Mouse (Mus musculus): ENCODE data around the gene Fmnl2.

The Fmnl2 gene

DNA sequence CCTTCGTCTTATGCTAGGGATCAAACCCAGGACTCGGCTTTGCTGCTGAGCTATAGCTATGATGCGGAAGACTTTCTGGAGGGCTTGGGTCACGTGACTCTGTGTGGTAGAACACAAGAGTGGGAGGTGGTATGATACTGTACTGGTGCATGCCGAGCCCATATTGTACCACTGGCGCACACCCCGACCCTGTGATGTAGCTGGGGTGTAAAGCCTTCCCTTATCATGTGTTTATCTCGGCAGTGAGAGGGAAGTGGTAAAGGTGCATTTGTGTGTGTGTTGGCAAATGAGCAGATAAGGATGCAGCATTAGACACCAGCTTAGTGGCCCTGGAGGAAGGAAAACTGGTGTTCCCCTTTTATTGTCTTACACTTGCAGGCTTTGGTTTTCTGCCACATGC lies 193.8 kb downstream of the Fmnl2 start:
- DNase-seq: no peak

DNA sequence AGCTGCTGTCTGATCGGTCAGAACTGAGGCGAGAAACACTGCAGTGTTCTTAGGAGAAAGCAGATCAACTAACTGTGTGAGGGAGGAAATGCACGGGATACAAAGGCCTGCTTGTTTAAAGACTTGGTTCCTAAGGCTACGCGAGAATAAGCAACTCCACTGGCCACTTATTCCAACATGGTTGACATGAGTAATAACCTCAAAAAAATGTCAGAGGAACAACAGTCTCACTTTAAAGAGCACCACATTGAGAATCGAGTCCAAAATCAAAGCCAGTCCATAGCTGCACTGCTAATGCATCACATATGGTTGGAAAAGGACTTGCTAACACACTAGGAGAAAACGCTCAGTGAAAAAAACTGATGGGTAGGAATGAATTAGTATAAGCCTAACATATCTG lies 196.1 kb downstream of the Fmnl2 start:
- no peak for DNase-seq

DNA sequence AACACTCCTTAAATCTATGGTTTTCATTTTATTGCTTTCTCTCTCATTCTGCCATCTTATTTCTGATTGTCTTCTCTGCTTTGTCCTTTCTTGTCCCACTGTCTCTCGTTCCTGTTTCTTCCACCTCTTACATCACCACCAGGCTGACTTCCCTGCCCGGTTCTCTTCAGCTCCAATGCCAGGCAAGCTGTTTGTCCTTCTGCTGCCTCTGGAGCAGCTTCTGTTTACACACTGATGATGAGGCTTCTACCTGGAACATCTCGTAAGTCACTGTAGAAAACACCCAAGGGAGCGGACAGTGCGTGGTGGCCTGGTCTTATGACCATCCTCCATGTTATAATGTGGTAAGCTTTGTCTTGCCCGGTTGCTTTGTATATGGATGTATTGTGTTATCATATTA lies 198.9 kb downstream of the Fmnl2 start:
- DNase-seq: no peak

DNA sequence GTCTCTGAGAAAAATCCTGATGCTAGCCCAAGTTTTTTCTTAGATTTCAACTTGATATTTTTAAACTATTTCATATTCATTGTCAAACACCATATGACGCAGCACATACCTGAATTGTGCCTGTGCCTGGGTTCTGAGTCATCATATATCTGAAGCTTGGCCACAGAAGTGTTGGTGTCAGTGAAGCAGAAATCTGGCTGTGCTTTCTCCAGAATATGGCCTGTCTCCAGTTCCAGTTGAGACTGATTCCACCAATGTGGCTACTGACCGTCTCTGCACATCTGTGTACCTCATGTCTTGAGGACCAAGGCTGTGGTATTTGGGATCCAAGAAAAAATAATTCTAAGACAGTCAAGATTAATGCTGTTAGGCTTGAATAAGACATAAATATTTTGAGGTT lies 199.6 kb downstream of the Fmnl2 start:
- DNase-seq: no peak

DNA sequence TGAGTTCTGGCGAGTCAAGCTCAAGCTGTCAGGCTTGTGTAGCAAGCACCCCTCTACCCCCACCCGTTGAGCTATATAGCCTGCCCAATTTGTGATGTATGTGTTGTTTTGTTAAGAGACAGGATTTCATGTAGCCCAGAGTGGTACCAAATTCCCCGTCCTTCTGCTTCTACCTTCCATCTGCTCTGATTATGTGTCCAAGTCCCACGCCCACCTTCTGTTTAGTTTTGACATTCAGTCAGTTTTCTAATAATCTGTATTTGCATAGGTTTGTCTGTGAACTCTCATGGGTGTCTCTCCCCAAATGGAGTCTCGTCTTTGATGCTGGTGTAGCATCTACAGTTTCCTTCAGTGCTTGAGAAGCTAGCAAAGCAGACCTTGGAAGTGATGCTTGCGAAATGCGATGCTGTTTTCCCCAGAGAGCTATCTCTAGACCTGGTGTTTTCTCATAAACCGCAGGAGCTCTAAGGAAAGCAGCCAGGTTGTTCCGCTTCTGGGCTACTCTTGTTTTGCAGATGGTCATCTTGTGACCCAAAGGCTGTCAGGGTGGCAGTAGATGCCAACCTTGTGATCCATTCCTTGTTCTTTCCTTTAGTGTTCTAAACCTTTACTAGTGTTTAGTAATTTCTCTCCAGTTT lies 203.8 kb downstream of the Fmnl2 start:
- DNase-seq: no peak

DNA sequence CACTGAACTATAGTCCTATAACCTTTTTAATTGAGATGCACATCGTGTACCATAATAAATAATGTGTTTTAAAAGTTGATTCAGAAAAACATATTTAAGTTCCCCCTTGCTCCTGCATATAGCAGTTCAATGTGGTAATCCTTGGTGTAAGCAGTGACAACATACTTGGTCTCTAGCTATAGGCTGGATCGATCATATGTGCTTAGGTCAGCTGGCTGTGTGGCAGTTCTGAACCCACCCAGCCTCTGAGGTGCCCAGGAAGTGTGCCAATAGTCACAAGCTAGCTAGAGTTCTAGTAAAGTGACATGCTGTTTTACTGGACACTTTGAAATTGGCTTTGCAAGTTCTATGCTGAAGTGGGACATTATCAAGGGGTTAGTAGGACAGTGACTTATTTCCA lies 209.3 kb downstream of the Fmnl2 start:
- DNase-seq: no peak

DNA sequence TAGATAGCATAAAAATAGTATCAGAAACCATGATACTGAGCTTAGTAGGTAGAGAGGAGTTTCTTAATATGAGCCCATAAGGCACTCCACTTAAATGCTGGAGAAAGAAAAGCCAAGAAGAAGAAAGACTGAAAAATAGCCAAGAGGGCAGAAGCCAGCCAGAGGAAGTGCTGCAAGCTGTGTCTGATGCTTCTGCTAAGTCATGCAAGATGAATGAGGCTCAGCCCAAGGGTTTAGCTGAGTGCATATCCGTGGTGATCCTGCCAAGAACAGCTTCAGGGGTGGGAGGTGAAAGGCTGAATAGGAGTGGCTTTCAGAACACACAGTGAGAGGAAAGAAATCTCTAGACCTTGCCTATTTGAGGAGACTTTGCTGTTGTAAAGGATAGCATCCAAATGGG lies 212.9 kb downstream of the Fmnl2 start:
- peak; percentile 69 for DNase-seq

DNA sequence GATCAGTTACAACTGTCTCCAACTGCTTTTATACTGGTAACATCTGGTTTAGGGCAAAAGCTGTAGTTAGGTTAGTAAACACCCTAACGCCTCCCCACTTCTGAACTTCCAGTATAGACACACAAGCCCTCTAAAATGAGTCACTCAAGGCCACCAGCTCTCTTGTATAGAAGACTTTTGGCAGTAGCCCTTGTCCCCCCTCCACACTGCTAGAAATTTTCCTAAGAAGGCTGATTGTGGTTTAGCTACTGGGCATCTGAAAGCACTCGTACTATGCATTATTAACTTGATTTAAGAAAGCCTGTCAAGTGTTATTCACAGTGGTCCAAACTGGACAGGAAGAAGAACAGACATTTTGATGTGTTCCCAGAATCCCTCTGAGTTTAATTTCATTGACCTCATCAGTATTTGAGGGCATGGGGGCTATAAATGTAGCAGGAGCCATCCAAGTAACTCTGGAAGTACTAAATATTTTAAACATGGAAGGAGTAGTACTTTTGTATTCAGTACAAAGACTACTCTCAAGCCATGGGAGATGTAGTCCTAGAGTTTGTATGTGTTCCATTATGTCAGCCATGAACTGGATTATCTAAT lies 222.1 kb downstream of the Fmnl2 start:
- no peak for DNase-seq

DNA sequence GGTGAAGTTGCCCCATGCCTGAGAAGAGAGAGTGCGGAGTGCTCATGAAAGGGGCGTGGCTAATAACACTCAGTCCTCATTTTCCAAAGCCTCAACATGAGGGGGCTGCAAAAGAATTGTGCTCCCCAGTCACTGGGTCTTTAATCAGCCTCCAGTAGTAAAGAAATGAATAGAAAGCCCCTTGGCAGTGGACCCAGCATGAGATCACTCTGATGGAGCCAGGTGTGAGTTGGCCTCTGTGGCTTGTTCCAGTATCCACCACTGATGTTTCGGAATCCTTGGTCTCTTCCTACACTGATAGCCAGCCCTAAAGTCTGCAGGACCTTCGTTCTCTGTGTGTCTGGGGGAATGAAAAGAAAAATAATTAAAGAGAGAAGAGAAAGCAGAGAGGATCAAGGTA lies 224.4 kb downstream of the Fmnl2 start:
- DNase-seq: no peak

DNA sequence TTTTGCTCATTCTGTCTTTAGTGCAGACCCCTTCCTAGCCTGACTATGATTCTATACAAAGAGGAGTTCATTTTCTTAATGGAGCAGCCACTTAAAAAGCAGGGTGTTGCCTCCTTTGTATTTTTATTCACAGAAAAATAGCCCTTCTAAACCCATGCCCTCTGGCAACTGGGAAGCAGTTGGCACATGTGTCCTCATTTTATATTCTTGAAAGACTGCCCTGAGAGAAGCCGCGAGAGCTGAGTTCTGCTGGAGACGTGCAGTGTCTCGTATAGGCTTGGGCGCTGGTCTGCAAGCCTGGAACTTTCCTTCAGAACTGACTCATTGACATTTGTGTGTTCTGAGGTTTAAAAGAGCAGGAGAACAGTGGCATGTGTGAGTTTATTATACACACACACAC lies 224.8 kb downstream of the Fmnl2 start:
- no peak for DNase-seq

DNA sequence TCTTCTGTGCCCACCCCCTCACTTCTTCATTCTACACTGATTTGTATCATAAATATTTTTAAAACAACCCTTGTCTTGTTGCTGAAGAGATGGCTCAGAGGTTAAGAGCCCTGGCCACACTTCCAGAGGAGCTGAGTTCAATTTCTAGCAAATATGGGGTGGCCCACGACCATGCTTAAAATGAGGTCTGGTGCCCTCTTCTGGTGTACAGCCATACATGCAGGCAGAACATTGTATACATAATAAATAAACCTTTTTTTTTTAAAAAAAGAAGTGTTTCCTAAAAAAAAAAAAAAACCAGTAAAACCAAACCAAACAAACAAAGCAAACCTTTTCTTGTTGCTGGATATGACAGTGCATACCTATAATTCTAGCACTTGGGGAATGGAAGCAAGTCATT lies 225.6 kb downstream of the Fmnl2 start:
- DNase-seq: peak; percentile 29

DNA sequence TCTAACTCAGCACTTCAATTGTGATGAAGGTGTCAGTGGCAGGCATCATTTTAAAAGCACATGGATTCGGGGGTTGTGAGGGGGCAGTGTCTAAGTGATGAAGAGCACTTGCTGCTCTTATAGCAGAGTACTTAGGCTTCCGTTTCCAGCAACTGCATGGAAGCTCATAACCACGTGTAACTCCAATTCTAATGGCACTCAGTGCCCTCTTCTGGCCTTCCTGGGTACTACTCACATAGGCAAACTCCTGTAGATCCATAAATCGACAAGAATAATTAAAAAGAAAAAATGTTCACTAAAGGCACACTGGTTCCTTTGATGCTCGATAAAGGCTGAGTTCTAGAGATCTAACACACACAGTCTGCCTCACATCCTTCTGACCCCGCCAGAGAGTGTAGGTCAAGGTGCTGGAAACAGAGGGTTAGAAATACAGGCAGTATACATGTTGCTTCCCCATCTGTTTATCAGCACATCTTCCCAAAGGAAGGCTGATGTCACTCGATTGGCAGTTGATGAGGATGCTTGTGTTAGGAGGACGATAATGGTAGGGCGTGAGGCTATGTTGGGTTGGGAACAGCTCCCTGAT lies 228.1 kb downstream of the Fmnl2 start:
- DNase-seq: peak; percentile 53

DNA sequence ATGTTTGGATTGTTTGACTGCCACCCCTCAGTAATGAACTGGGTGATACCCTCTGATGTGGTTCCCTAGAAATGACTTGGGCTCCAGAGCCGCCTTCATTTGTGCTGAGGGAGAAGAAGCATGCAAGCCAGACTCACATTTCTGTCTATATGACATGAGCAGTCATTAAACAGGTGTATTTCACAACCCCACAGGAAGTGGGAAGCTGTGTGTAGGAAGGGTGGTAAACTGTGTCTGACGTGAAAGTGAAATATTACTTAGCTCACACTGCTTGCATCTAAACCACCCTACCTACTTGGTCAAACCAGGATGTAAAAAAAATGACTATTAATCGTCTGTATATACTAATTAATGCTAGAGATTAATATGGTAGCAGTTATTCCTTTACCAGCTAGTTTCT lies 231.1 kb downstream of the Fmnl2 start:
- no peak for DNase-seq

DNA sequence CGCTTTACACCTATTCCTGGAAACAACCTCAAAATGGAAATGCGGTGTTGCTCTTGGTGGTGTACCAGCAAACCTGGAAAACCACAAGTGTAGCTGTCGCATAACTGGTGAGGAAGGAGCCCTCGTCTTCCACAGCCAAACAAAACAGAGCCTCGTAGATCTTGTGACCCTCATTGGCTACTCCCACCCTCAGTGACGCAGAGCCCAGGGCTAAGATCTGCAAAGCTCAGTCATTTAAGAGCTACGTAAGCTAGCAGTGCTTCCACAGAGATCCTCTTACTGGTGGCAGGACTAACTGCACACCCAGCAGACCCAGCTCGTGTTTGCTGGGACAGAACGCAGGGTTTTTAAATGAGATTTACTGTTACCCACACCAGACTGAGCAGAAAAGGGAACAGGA lies 237.4 kb downstream of the Fmnl2 start:
- peak; percentile 10 for DNase-seq

DNA sequence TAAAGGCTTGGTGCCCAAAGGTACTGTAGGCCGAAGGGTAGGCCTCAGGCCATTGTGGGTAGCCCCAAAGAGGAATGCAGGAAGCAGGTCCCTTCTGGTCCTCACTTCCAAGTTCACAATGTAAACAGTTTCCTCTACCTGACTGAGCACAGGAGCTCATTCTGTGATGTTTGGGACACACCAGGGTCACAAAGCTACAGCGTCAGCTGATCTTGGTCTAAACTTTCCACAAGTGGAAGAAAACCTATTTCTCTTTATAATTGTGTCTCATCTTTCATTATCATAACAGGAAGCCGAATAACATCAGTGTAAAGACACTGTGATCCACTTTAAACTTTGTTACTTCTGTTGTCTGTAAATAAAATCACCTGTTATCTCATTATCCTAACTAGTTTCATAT lies 237.8 kb downstream of the Fmnl2 start:
- no peak for DNase-seq

DNA sequence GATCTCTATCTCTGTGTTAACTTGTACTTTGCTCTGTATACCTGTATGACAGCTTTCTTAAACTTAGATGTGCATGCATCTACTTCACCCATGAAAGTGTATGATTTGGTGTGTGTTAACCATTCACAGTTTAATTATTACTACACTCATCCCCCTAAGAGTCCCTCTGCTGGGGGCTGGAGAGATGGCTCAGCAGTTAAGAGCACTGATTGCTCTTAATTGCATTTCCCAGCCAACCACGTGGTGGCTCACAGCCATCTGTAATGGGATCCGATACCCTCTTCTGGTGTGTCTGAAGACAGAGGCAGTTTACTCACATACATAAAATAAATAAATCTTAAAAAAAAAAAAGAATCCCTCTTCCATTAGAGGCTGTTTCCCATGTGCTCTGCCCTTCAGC lies 242.4 kb downstream of the Fmnl2 start:
- DNase-seq: no peak

DNA sequence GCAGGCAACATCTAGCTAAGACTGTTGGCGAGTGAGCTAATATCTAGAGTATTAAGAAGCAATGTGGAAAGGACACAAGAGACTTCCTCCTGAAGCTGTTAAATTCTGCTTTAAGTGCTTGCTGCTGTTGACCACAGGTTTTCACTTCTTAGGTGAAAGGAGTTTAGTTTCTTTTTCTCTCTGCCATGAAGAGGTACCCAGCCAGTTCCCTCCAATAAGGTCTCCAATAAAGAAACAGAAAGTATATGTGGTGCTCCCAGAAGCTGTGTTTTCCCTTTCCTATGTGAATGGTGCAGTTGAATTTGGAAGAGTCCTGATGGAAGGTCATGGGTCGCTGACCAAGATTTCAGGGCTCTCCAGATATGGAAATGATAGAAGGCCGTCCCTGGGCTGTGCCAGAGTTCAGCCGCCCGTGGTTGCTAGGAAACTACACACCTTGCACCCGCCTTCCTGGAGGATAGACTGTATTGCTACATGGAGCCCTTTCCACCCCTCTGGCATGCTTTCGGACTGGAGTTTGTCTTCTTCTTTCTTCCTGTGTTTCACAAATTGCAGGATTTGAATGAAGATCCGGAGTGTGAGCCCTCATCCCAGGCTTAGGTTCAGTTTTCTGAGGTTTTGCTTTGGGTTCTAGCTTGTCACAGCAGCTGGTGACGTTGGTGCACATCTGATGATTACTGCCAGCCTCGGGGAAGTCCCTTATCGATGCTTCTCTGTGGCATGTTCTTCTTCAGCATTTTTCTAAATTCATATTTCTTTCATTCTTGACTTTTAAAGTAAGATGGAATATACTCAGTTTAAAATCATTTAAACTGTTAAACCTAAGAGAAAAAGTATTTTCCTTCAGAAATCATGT lies 244.5 kb downstream of the Fmnl2 start:
- DNase-seq: no peak

DNA sequence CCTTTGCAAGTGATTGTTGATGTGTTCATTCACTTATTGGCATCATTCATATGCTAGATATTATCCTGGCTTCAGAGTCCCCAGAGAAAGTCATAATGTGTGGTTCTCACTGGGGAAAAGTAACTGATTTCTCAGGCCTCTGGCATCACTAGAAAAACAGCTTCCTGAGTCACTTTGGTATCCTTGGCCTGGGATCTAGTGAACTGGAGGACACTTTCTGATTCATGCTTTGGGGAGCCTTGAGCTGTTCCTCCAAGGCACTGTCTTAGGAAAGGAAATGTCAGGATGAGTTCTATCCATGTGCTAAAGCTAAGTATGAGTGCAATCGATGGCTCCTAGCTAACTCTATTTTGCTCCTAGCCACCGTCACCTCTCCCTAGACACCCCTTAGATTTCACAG lies 245.2 kb downstream of the Fmnl2 start:
- no peak for DNase-seq

DNA sequence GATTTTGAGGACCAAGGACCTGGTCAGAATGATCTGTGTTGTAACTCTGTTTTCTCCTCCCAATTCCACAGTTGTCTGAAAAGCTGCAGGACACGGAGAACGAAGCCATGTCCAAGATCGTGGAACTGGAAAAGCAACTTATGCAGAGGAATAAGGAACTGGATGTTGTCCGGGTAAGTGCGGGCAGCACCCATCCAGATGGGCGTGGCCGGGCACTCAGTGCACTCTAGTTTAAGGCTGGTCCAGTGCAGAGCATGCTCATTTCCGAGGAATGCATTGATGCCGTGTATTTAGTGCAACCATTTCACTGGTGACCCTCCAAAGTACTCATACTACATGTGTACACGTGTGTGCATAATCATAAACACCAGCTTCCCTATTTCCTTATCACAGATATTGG lies 247.7 kb downstream of the Fmnl2 start:
- no peak for DNase-seq

DNA sequence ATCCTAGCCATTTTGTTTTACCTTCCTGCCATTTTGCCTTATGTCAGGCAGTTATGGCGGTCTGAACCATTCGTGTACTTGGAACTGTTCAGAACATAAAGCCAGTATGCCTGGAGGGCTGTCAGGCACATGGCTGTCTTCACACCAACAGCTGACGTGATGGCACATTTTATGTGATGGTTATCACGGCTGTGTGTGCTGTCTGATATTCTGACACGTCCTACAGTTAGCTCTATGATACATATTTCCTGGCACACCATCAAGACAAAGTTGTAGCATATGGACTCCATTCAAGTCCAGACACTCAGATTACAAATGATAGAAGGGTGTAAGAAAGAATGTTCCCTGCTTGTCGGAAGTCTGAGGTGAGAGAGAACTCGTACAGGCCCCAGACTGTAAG lies 248.4 kb downstream of the Fmnl2 start:
- no peak for DNase-seq

DNA sequence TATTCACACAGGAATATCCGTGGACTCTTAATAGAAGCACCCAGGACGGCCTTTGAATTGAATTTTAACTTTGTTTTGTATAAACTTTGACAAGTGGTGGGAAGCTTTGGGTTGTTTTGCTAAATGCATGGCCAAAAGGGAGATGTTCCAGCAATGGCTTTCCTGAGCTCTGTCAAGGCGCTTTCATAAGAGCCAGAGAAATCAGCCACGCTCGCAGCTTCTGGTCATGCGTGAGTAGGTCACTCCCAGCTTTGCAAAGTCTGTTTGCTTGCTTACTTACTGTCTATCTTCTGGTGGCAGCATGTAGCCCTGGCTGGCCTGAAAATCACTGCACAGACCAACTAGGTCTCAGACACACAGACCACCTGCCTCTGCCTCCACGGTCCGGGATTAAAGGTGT lies 248.8 kb downstream of the Fmnl2 start:
- no peak for DNase-seq

DNA sequence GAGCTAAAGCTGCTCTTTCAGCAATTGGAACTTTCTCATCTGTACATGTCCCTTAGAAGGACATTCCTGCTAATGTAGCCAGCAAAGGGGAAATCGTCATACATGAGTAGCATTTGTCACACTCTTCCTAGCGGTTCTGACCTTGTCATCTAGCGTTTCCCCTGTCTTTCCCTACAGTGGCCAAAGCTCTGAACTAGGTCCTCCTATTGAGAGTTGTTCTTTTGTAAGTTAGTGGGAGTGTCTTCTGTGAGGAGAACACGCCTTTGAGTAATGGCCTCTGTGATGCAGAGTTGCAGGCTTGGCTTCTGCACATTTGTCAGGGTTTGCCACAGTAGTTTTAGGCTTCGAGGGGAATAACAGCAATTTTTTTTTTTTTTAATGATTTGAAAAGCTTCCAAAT lies 250.9 kb downstream of the Fmnl2 start:
- no peak for DNase-seq

DNA sequence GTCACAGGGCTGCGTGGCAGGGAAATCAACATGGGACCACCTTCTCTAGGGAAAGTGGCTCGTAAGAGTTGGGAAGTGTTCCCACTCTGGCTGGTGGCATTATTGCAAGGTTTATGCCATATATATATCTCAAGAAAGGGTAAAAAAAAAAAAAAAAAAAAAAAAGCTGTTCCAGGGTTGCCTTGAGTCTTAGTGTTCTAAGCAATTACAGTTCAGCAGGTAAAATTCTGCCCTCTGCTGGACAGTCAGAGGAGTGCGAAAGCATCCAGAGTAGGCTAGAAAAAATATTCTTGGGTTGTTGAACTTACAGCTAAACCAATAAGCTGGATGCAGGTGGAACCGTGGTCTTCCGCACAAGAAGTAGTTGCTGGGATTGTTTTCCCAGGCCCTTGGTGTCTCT lies 264.1 kb downstream of the Fmnl2 start:
- peak; percentile 48 for DNase-seq

DNA sequence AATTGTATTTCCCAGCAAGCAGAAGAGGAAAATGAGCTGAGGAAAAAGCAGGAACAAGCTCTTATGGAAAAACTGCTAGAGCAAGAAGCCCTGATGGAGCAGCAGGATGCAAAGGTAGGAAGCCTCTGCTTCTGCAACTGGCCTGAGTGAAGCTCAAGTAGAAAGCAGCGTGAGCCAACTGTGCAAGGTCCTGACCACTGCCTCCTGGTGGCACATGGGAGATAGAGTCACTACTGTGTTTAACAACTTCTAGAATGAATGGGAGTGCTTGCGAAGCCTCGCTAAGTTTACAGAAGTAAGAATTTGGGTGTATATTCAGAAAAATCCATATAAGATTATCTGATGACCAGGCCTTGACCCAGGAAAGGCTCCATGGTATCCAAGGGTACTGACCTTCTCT lies 268.3 kb downstream of the Fmnl2 start:
- DNase-seq: no peak

Data from kidney, adult 9 months (tissue).